Mouse (Mus musculus): Measurements from ENCODE around the gene Elmsan1. TPM values are rescaled to one million over a fixed set of nuclear protein-coding genes. Genes with fewer than 3 reads are reported as not detected.
A peak's percentile ranks its signal among the peaks of the same experiment; 100 is the strongest.

Gene Elmsan1
- polyA plus RNA-seq, 1 experiment from 2014 or later, result 9.6 TPM

DNA sequence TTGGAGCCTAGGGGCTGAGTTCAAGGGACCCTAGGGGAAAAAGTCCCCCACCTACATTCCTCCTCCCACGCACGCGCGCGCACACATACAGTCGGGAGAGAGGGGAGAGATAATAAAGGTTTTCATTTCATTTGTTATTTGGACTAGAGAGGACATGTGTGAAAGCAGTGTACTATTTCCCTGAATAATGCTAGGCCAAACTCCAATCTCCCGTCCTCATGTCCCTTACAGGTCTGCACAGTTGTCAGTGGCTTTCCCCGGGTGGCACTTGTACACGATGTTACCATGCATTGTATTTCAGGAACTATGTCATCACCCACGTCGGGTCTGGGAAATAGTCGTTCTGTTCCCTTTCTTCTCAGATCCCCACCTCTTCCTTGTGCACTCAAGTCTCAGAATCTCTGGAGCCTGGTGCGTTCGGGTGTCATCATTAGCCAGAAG, 460 bp upstream of the Elmsan1 start:
- no peak for DNase-seq (ENCODE audit: low spot score)
- Histone ChIP-seq H3K4me3 (ENCODE audit: low read depth, low read length) (peak overlapping the region; percentile 81), H3K4me1 (replicated peaks; ENCODE audit: control insufficient read depth, insufficient read depth, low read length) (peaks cover 28% of the 10 kb centered on the region), H3K27ac (ENCODE audit: low read depth, low read length) (no peak overlapping the region), H3K9me3 (ENCODE audit: control insufficient read depth, low read length) (no peaks in the 10 kb centered on the region), H3K9ac (ENCODE audit: low read length) (peak overlapping the region; percentile 86), H3K36me3 (ENCODE audit: control insufficient read depth, insufficient read depth, low read length) (no peaks in the 10 kb centered on the region; the same call in 1 of the 2 replicates), H3K4me2 (ENCODE audit: low read depth, low read length, severe bottlenecking) (peak overlapping the region; percentile 87), H3K27me3 (ENCODE audit: control insufficient read depth, insufficient read depth, low read length) (no peaks in the 10 kb centered on the region)
- peak; percentile 2; the same call in 1 of the 2 replicates for ATAC-seq (replicated peaks; ENCODE audit: low FRiP score)
- 5% methylated on average over 14 of the region's 14 CpGs for WGBS

DNA sequence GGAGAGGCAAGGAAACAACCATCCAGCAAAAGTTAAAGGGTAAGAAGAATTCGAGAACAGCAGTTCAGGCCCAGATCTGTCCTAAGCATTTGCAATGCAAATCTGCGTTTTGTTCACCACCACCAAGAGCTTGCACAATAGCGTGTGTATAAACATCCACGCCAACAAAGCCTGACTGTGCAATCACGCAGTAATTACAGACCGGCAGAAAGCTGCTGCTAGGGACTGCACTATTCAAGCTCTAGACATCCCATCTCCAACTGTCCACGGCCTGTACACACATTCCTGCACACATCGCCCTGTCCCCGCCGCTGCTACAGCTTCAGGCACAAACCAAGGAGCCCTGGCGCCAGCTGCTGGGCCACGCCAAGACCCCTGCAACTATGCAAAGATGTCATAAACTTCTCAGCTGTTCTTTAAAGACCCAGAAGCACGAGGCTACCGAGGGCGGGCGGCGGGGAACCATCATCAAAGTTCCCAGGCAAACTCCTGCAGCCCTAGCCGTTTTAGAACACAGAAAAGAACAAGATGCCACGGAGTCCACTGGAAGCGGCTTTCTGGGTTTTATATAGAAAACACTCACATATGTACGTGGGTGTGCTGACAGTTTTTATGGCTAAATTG, 1.1 kb downstream of the Elmsan1 start:
- ATAC-seq (replicated peaks; ENCODE audit: low FRiP score) (peak; percentile 63), DNase-seq (ENCODE audit: low spot score) (peak; percentile 78)
- peak overlapping the region; percentile 87 for H3K4me2 ChIP-seq (ENCODE audit: low read depth, low read length, severe bottlenecking)
- peak overlapping the region; percentile 81 for H3K4me3 ChIP-seq (ENCODE audit: low read depth, low read length)
- peaks cover 28% of the 10 kb centered on the region for H3K4me1 ChIP-seq (replicated peaks; ENCODE audit: control insufficient read depth, insufficient read depth, low read length)
- H3K36me3 ChIP-seq (ENCODE audit: control insufficient read depth, insufficient read depth, low read length), result no peaks in the 10 kb centered on the region; the same call in 1 of the 2 replicates
- no peaks in the 10 kb centered on the region for H3K27me3 ChIP-seq (ENCODE audit: control insufficient read depth, insufficient read depth, low read length)
- peak overlapping the region; percentile 86 for H3K9ac ChIP-seq (ENCODE audit: low read length)
- 1% methylated on average over 21 of the region's 21 CpGs for WGBS
- peak overlapping the region; percentile 64 for H3K27ac ChIP-seq (ENCODE audit: low read depth, low read length)
- no peaks in the 10 kb centered on the region for H3K9me3 ChIP-seq (ENCODE audit: control insufficient read depth, low read length)

DNA sequence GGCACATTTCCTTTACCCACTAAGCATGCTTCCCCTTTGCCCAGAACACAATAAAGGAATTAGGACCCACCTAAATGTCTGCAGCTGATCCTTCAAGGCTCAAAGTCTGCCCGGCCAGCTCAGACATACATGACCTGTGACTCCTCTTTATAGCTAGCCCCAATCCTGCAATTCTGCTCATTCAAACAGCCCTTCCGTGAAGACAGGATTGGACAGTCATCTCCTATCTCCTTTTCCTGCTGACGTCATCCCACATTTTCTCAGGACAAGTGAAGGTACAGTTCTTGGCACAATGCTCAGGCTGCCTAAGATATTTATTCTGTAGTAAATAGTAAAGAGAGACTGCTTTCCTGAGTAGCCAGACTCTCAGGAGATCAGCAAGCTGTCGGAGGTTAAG, 1.6 kb downstream of the Elmsan1 start:
- H3K9ac ChIP-seq (ENCODE audit: low read length), result peak overlapping the region; percentile 1
- peaks cover 28% of the 10 kb centered on the region for H3K4me1 ChIP-seq (replicated peaks; ENCODE audit: control insufficient read depth, insufficient read depth, low read length)

DNA sequence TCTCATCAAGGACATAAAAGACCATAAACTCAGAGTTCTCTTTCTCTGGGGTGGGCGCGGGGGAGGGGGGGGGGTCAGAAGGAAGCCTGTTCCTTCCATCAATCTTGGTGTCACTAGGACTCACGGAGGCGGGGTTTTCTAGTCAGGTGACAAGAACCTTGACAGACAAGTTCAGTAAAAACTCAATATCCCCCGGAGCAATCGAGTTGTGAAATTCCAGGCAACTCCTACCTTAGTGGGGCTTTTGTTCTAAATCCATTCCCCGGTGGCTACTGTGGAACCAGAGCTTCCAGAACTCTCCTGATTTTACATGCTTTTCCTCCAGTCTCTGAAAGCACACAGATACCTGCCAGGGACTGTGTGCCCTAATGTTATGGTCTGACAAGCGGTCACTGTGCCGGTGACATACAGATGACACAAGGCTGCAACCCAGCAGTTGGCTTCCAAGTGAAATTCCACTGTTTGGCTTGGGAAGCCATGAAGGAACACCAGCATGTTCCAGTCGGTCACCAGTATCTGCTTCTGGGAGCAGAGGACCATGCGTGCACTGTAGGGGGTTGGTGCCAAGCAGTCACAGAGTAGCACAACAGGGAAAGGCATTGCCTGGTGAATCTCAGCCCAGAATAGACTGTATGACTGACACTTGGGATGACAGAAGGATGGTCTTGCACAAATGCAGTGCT, 2.8 kb downstream of the Elmsan1 start:
- Histone ChIP-seq H3K27me3 (ENCODE audit: control insufficient read depth, insufficient read depth, low read length) (no peaks in the 10 kb centered on the region), H3K4me1 (replicated peaks; ENCODE audit: control insufficient read depth, insufficient read depth, low read length) (peaks cover 28% of the 10 kb centered on the region), H3K4me3 (ENCODE audit: low read depth, low read length) (no peak overlapping the region), H3K9ac (ENCODE audit: low read length) (no peak overlapping the region), H3K4me2 (ENCODE audit: low read depth, low read length, severe bottlenecking) (no peak overlapping the region), H3K9me3 (ENCODE audit: control insufficient read depth, low read length) (no peaks in the 10 kb centered on the region), H3K36me3 (ENCODE audit: control insufficient read depth, insufficient read depth, low read length) (no peaks in the 10 kb centered on the region; the same call in 1 of the 2 replicates), H3K27ac (ENCODE audit: low read depth, low read length) (no peak overlapping the region)
- ATAC-seq (replicated peaks; ENCODE audit: low FRiP score) (no peak), DNase-seq (ENCODE audit: low spot score) (no peak)
- WGBS, result 80% methylated on average over 11 of the region's 11 CpGs

More for the DNA sequence above, 1.6 kb downstream of the Elmsan1 start:
- H3K4me3 ChIP-seq (ENCODE audit: low read depth, low read length), result peak overlapping the region; percentile 81; the same call in 1 of the 2 replicates
- ATAC-seq (replicated peaks; ENCODE audit: low FRiP score), result no peak
- no peak overlapping the region for H3K27ac ChIP-seq (ENCODE audit: low read depth, low read length)
- no peak for DNase-seq (ENCODE audit: low spot score)
- 36% methylated on average over 4 of the region's 4 CpGs for whole genome bisulfite sequencing
- H3K9me3 ChIP-seq (ENCODE audit: control insufficient read depth, low read length), result no peaks in the 10 kb centered on the region
- no peaks in the 10 kb centered on the region; the same call in 1 of the 2 replicates for H3K36me3 ChIP-seq (ENCODE audit: control insufficient read depth, insufficient read depth, low read length)
- peak overlapping the region; percentile 87 for H3K4me2 ChIP-seq (ENCODE audit: low read depth, low read length, severe bottlenecking)
- H3K27me3 ChIP-seq (ENCODE audit: control insufficient read depth, insufficient read depth, low read length), result no peaks in the 10 kb centered on the region

DNA sequence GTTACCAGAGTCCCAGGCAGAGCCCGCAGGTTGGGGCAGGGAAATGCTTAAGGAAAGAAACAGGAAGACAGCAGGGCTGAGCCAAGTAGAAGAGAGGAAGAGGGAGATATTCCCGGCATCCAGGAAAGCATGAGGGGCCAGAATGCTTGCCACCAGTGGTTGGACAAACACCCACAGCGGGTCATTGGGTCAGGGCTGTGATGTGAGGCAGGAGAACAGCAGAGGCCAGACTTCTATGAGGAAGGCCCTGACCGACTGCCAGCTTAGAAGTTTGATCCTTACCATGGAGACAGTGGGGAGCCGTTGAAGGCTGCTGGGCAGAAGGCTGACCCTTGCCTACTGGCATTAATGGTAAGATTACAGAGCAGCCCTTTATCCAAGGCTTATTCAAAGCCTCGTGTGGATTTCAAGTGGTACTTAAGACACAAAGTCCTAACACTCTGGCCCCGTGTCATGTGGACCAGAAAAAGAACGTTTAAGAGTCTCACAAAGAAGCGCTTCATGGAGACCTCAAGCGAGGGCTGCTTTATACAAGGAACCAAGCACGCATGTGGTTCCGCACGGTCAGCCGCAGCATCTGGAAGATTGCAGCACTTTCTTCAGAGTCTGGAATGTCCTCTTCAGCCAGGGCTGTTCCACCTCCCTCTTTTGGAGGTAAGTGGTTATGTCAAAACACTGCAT, 4.0 kb downstream of the Elmsan1 start:
- no peak overlapping the region for H3K9ac ChIP-seq (ENCODE audit: low read length)
- DNase-seq (ENCODE audit: low spot score) (no peak), ATAC-seq (replicated peaks; ENCODE audit: low FRiP score) (no peak)
- H3K4me2 ChIP-seq (ENCODE audit: low read depth, low read length, severe bottlenecking), result no peak overlapping the region; the same call in 1 of the 2 replicates
- H3K9me3 ChIP-seq (ENCODE audit: control insufficient read depth, low read length), result no peaks in the 10 kb centered on the region
- H3K27me3 ChIP-seq (ENCODE audit: control insufficient read depth, insufficient read depth, low read length), result no peaks in the 10 kb centered on the region
- H3K36me3 ChIP-seq (ENCODE audit: control insufficient read depth, insufficient read depth, low read length), result no peaks in the 10 kb centered on the region; the same call in 1 of the 2 replicates
- peaks cover 28% of the 10 kb centered on the region for H3K4me1 ChIP-seq (replicated peaks; ENCODE audit: control insufficient read depth, insufficient read depth, low read length)
- WGBS, result 44% methylated on average over 14 of the region's 14 CpGs
- H3K4me3 ChIP-seq (ENCODE audit: low read depth, low read length), result no peak overlapping the region
- H3K27ac ChIP-seq (ENCODE audit: low read depth, low read length), result no peak overlapping the region

DNA sequence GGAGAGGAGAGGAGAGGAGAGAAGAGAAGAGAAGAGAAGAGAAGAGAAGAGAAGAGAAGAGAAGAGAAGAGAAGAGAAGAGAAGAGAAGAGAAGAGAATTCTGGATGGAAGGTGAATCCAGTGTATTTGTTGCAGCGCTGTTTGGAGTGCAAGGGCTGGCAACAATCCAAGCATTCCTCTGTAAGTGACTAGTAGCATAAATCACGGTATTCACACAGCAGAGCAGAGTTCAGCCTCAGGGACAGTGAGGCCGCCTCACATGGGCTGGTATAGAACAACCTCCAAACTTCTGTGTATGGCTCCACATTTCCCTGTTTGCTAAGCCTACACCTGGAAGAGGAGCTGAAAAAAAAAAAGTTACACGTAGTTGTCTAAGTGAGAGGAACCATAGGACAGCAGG, 6.4 kb downstream of the Elmsan1 start:
- H3K9me3 ChIP-seq (ENCODE audit: control insufficient read depth, low read length), result no peaks in the 10 kb centered on the region
- H3K9ac ChIP-seq (ENCODE audit: low read length), result no peak overlapping the region
- no peak overlapping the region for H3K4me2 ChIP-seq (ENCODE audit: low read depth, low read length, severe bottlenecking)
- DNase-seq (ENCODE audit: low spot score) (no peak), ATAC-seq (replicated peaks; ENCODE audit: low FRiP score) (no peak)
- WGBS, result 72% methylated on average over 4 of the region's 4 CpGs
- no peaks in the 10 kb centered on the region for H3K27me3 ChIP-seq (ENCODE audit: control insufficient read depth, insufficient read depth, low read length)
- H3K4me1 ChIP-seq (replicated peaks; ENCODE audit: control insufficient read depth, insufficient read depth, low read length), result peaks cover 17% of the 10 kb centered on the region
- no peak overlapping the region for H3K4me3 ChIP-seq (ENCODE audit: low read depth, low read length)
- H3K27ac ChIP-seq (ENCODE audit: low read depth, low read length), result no peak overlapping the region
- no peaks in the 10 kb centered on the region; the same call in 1 of the 2 replicates for H3K36me3 ChIP-seq (ENCODE audit: control insufficient read depth, insufficient read depth, low read length)

DNA sequence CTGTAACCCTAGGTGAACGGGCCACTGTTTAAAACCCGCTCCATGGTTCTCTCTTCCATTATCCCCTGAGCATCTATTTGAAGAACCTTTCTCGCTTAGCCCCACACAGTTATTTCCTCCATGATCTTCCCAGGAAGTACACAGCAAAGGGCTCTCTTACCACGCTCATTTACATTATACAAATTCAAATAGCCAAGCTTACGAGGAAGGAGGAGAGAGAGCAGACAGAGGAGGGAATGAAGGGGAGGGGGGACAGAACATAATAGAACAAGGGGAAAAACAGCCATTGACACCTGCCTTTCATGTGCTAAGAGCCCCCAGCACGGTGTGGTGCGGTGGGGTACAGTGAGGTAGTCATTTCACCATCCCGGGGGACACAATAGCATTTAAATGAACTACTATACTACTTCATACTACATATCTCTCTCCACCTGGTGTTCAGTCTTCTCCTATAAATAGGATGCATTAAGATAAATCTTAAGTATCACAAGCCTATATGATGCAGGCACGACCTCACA, 7.6 kb downstream of the Elmsan1 start:
- Histone ChIP-seq H3K9me3 (ENCODE audit: control insufficient read depth, low read length) (no peaks in the 10 kb centered on the region), H3K36me3 (ENCODE audit: control insufficient read depth, insufficient read depth, low read length) (no peaks in the 10 kb centered on the region; the same call in 1 of the 2 replicates), H3K4me1 (replicated peaks; ENCODE audit: control insufficient read depth, insufficient read depth, low read length) (peaks cover 12% of the 10 kb centered on the region), H3K4me3 (ENCODE audit: low read depth, low read length) (no peak overlapping the region), H3K27me3 (ENCODE audit: control insufficient read depth, insufficient read depth, low read length) (no peaks in the 10 kb centered on the region), H3K27ac (ENCODE audit: low read depth, low read length) (no peak overlapping the region), H3K4me2 (ENCODE audit: low read depth, low read length, severe bottlenecking) (no peak overlapping the region), H3K9ac (ENCODE audit: low read length) (no peak overlapping the region)
- ATAC-seq (replicated peaks; ENCODE audit: low FRiP score) (no peak), DNase-seq (ENCODE audit: low spot score) (no peak)
- 67% methylated on average over 9 of the region's 9 CpGs for WGBS

DNA sequence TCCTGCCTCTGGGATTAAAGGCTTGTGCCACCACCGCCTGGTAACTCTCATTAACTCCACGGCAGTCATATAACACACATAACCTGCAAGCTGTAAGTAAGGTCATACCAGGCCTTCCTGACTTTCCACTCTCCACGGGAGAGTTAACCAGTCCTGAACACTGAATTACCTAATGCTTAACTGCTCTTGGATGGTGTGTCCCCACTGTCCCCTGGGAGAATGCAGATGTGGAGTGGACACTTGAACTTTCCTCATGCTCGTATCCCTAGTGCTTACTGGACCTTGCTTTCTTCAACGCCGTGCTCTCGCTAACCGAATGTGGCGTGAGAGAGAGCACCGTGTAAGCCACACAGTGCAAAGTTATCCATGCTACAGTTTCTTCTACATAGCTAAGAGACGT, 8.4 kb downstream of the Elmsan1 start:
- H3K4me1 ChIP-seq (replicated peaks; ENCODE audit: control insufficient read depth, insufficient read depth, low read length), result peaks cover 8% of the 10 kb centered on the region
- no peaks in the 10 kb centered on the region for H3K27me3 ChIP-seq (ENCODE audit: control insufficient read depth, insufficient read depth, low read length)
- WGBS, result 96% methylated on average over 11 of the region's 11 CpGs

More for the DNA sequence above, 8.4 kb downstream of the Elmsan1 start:
- ATAC-seq (replicated peaks; ENCODE audit: low FRiP score) (no peak), DNase-seq (ENCODE audit: low spot score) (no peak)
- H3K27ac ChIP-seq (ENCODE audit: low read depth, low read length), result no peak overlapping the region
- no peak overlapping the region for H3K4me3 ChIP-seq (ENCODE audit: low read depth, low read length)
- no peaks in the 10 kb centered on the region for H3K9me3 ChIP-seq (ENCODE audit: control insufficient read depth, low read length)
- no peak overlapping the region for H3K9ac ChIP-seq (ENCODE audit: low read length)
- H3K36me3 ChIP-seq (ENCODE audit: control insufficient read depth, insufficient read depth, low read length), result no peaks in the 10 kb centered on the region
- no peak overlapping the region for H3K4me2 ChIP-seq (ENCODE audit: low read depth, low read length, severe bottlenecking)
